Mouse (Mus musculus): ENCODE measurements around the gene Gm21425. TPM values are rescaled to one million over a fixed set of nuclear protein-coding genes. Genes with fewer than 3 reads are reported as not detected.
"Not testable (repeated sequence)": the region's sequence is repeated elsewhere in the genome, so short reads cannot be mapped to it uniquely, and the experiment has no call there.

Gm21425 gene
- not detected in 2 replicates for polyA plus RNA-seq (2012; rRNA removed)

DNA sequence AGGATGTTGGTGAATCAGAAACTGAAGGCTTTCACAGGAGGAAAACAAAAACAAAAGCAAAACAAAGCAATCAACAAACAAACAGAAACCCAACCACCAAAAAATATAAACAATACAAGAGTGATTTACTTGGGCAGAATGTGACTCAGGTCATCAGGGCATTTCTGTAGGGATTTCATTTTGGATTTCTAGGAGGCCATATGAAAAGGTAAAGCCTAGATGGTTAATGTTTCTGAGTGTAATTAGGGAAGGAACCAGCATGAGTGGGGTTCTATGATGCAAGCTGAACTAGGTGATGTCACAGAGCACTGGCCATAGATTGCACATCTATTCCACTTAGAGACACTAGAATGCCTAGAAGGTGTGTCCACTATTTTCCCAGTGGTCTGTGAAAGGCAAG is at the start of gene Gm21425:
Gene Gm21425, plus strand, starts transcription at position 301 of the 400 bp plus-strand sequence.
- DNase-seq (ENCODE audit: extremely low spot score in 1 of 2, low spot score in 1 of 2) = not testable (repeated sequence)

DNA sequence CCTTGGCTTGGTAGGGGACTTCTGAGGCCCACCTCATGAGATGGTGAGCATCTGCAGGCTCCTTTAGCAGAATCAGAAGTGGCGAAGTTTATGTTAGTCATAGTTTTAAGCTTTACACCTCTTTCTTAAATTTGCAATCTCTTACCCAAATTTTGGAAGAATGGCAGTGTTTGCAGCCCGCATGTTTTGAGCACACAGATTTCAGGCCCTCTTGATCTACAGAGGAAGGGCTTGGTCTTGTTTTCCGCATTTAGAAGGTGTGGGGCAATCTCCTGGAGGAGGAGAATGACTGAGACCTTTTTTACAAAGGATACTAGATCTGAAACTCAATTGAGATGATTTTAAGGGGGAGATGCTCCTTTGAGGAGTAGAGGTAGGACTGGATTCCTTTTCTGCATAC is 28.4 kb upstream of the Gm21425 start, which contains the start of gene Gm21891:
Gene Gm21891, minus strand, starts transcription at position 101 of the 400 bp plus-strand sequence.
- DNase-seq (ENCODE audit: extremely low spot score in 1 of 2, low spot score in 1 of 2) = not testable (repeated sequence)

Other genes starting within 250 kb of the Gm21425 start
- gene Gm20807, start 119.1 kb upstream of the Gm21425 start, polyA plus RNA-seq (2012; rRNA removed) = not detected in 2 replicates
- not detected in 2 replicates for gene Gm21891, start 28.5 kb upstream of the Gm21425 start, polyA plus RNA-seq (2012; rRNA removed)
- gene Gm21828, start 62.0 kb downstream of the Gm21425 start, polyA plus RNA-seq (2012; rRNA removed) = not detected in 2 replicates
- gene Gm21440, start 90.4 kb downstream of the Gm21425 start, polyA plus RNA-seq (2012; rRNA removed) = not detected in 2 replicates
- gene Gm21454, start 90.5 kb downstream of the Gm21425 start, polyA plus RNA-seq (2012; rRNA removed) = not detected in 2 replicates
- gene Gm21725, start 187.1 kb downstream of the Gm21425 start, polyA plus RNA-seq (2012; rRNA removed) = not detected in 2 replicates

Data from frontal cortex, adult 2 months (tissue).